Mouse (Mus musculus): ENCODE measurements around the gene Pcnx4. TPM values are rescaled to one million over a fixed set of nuclear protein-coding genes. Genes with fewer than 3 reads are reported as not detected.

Gene Pcnx4
- polyA plus RNA-seq, 1 experiment from 2014 or later = 24.4 TPM

DNA sequence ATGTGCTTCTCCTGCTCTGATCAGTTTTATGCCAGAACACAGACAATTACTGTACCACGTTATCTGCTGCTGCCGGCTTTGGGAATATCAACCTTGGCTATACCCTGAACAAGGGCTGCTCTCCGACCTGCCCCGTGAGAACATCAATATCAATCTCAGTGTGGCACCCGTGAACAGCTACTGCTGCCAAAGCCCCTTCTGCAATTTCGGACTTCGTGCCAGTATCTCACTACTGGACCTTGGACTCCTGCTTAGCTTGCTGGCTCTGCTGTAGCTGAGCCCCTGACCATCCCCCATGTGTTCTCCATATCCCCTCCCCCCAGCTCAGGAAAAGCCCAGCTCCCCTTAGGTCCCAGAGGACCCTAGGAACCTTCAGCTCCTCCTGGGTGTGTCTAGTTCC, 84.7 kb downstream of the Pcnx4 start:
- 86% methylated on average over 7 of the region's 7 CpGs for WGBS

DNA sequence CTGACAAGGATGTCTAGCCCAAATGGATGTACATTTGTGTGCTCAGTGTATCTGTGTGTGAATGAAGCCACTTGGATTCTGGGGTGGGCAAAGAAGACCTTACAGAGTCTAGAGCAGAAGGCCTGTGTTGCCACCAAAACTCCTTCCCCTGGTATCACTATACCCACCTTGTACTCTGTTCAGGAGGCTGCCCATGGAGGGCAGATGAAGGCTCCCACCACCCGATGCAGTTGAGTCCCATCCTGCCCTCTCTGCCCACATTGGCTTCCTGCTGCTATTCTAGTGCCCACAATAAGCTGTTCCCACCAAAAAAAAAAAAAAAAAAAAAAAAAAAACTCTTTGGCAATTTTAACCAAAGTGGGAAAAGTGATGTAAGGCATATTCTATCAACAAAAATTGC, 85.3 kb downstream of the Pcnx4 start:
- Histone ChIP-seq H3K27me3 (no peaks in the 10 kb centered on the region), H3K4me1 (replicated peaks) (no peaks in the 10 kb centered on the region), H3K27ac (replicated peaks) (no peak overlapping the region), H3K9ac (no peak overlapping the region), H3K36me3 (no peaks in the 10 kb centered on the region), H3K4me2 (no peak overlapping the region), H3K4me3 (no peak overlapping the region), H3K9me3 (no peaks in the 10 kb centered on the region)
- ATAC-seq (ENCODE audit: low FRiP score, low read depth) = no peak
- 100% methylated on average over 1 of the region's 1 CpGs for WGBS

More for the DNA sequence above, 84.7 kb downstream of the Pcnx4 start:
- no peak overlapping the region for H3K9ac ChIP-seq
- H3K4me1 ChIP-seq (replicated peaks) = no peaks in the 10 kb centered on the region
- H3K4me2 ChIP-seq = no peak overlapping the region
- no peaks in the 10 kb centered on the region for H3K9me3 ChIP-seq
- H3K4me3 ChIP-seq = no peak overlapping the region
- no peaks in the 10 kb centered on the region for H3K27me3 ChIP-seq
- no peaks in the 10 kb centered on the region for H3K36me3 ChIP-seq
- H3K27ac ChIP-seq (replicated peaks) = no peak overlapping the region
- ATAC-seq (ENCODE audit: low FRiP score, low read depth) = no peak

DNA sequence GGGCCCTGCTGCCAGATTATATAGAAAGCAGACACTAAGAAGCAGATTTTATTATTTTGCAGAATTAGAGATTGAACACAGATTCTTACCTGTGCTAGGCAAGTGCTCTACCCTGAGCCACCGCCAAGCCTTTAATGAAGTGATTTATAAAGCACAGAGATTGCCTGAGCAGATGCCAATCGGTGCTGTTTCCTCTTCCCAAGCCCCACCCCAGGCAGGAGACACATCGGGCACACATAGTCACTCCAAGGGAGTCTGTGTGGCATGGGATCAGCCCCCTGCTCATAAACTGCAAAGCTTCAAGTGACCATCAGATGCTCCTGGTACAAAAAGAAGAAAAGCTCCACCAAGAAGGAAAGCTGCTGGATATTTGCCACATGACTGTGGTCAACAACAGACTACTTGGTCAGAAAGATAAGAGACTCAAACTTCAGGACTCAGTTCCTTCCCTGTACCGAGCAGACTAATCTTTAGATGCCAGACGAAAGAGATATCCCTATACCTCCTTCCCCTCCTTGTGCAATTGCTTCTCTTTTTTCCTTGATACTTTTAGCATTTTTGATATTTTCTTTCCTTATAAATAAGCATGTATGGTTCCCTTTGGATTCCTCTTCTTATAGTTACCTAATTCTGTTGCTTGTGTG, 86.8 kb downstream of the Pcnx4 start:
- H3K36me3 ChIP-seq = no peaks in the 10 kb centered on the region
- ATAC-seq (ENCODE audit: low FRiP score, low read depth) = no peak
- no peaks in the 10 kb centered on the region for H3K4me1 ChIP-seq (replicated peaks)
- H3K4me3 ChIP-seq = no peak overlapping the region
- H3K27me3 ChIP-seq = no peaks in the 10 kb centered on the region
- no peak overlapping the region for H3K4me2 ChIP-seq
- H3K27ac ChIP-seq (replicated peaks) = no peak overlapping the region
- no peaks in the 10 kb centered on the region for H3K9me3 ChIP-seq
- 83% methylated on average over 5 of the region's 5 CpGs for WGBS
- no peak overlapping the region for H3K9ac ChIP-seq

DNA sequence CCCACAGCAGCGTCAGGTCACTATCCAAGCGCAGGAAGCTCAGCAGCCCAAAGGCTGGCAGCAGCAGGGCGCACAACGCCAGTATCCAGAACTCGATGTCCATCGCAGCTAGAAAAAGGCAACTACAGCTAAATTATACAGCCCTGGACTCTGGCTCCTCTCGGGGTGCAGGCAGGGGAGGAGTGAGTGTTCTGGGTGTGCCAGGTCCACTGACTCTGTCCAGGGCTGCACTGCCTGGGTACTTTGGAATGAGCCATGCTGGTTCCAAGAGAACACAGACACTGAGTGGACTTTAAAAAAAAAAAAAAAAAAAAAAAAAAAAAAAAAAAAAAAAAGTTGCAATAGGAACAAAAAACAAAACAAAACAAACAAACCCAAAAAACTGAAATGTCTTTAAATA, 92.6 kb downstream of the Pcnx4 start:
- Histone ChIP-seq H3K27ac (replicated peaks) (no peak overlapping the region), H3K4me3 (no peak overlapping the region), H3K4me1 (replicated peaks) (no peaks in the 10 kb centered on the region), H3K4me2 (no peak overlapping the region), H3K27me3 (no peaks in the 10 kb centered on the region), H3K9ac (no peak overlapping the region), H3K36me3 (no peaks in the 10 kb centered on the region), H3K9me3 (no peaks in the 10 kb centered on the region)
- no peak for ATAC-seq (ENCODE audit: low FRiP score, low read depth)
- WGBS = 95% methylated on average over 7 of the region's 7 CpGs

Other genes starting within 250 kb of the Pcnx4 start
- 2,935 and 3,200 TPM in 2 replicates for gene Rtn1, start 127.3 kb upstream of the Pcnx4 start, polyA plus RNA-seq (2015; fragmentation: Nextera tagmentation; extraction: Ambion mirVana)
- 3.2 and 3.8 TPM in 2 replicates for gene Lrrc9, start 94.5 kb upstream of the Pcnx4 start, polyA plus RNA-seq (2015; fragmentation: Nextera tagmentation; extraction: Ambion mirVana)
- not detected in 2 replicates for gene Gm4756, start 113.3 kb downstream of the Pcnx4 start, polyA plus RNA-seq (2015; fragmentation: Nextera tagmentation; extraction: Ambion mirVana)
- 15.3 and 22.8 TPM in 2 replicates for gene Dhrs7, start 128.5 kb downstream of the Pcnx4 start, polyA plus RNA-seq (2015; fragmentation: Nextera tagmentation; extraction: Ambion mirVana)
- gene Ppm1a, start 221.1 kb downstream of the Pcnx4 start, polyA plus RNA-seq (2015; fragmentation: Nextera tagmentation; extraction: Ambion mirVana) = 63.0 and 70.9 TPM in 2 replicates

All from hindbrain, embryonic 15.5 days (tissue).